In the genomic region with DNA sequence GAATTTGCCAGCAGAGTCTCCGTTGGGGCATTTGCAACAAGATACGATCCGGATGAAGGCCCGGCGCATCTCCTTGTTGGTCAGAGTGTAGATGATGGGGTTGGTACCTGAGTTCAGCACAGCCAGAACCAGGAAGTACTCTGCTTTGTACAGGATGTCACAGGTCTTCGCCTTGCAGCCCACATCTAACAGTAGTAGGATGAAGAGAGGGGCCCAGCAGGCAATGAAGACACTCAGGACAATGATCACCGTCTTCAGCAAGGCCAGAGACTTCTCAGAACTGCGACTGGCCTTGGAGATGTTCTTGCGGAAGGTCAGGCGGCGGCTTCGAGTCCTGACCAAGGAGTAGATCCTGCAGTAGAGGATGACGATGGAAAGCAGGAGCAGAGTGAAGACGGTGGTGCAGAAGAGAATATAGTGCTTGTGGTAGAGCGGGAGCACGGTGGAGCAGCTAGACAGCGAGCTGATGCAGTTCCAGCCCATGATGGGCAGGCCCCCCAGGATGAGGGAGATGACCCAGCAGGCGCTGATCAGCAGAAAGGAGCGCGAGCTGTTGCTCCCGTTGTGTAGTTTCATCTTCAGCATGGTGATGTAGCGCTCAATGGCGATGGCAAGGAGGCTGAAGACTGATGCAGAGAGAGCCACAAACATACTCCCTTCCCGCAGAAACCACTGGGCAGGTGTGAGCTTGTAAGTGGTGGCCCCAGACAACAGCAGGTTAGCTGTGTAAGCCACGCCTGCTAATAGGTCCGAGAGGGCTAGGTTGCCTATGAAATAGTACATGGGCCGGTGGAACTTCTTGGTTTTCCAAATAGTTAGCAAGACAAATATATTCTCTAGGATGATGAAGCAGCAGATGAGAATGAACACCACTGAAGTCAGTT, we compare ENCODE assay signal across 7 mouse cellular contexts. TPM values are rescaled to one million over a fixed set of nuclear protein-coding genes. Genes with fewer than 3 reads are reported as not detected.
A peak's percentile ranks its signal among the peaks of the same experiment; 100 is the strongest.
DNase-seq lines count a peak whose midpoint lies in the region; ATAC-seq and TF ChIP-seq lines count a peak whose summit lies in the region.

No protein-coding gene starts in this region.

- no peak overlapping the region; the same call in none of the 2 replicates for H3K9ac ChIP-seq in lung, embryonic 16.5 days (ENCODE audit: low read length)
- H3K9ac ChIP-seq in forebrain, embryonic 13.5 days = no peak overlapping the region
- H3K9ac ChIP-seq in kidney, postnatal 0 days (ENCODE audit: low read depth, low read length) = no peak overlapping the region

- no peaks in the 10 kb centered on the region for H3K36me3 ChIP-seq in lung, embryonic 16.5 days (ENCODE audit: control insufficient read depth, insufficient read depth, low read length)
- H3K36me3 ChIP-seq in forebrain, embryonic 13.5 days (ENCODE audit: poor library complexity, severe bottlenecking) = peaks cover 26% of the 10 kb centered on the region
- H3K36me3 ChIP-seq in kidney, postnatal 0 days (ENCODE audit: insufficient read depth, low read length) = no peaks in the 10 kb centered on the region
- no peaks in the 10 kb centered on the region for H3K36me3 ChIP-seq in small intestine, adult 2 months (ENCODE audit: control insufficient read depth, insufficient read depth, low read length)

- H3K4me1 ChIP-seq in lung, embryonic 16.5 days (replicated peaks; ENCODE audit: control insufficient read depth, insufficient read depth, low read length) = peaks cover 13% of the 10 kb centered on the region
- H3K4me1 ChIP-seq in forebrain, embryonic 13.5 days = peaks cover 43% of the 10 kb centered on the region
- no peaks in the 10 kb centered on the region for H3K4me1 ChIP-seq in kidney, postnatal 0 days (replicated peaks; ENCODE audit: insufficient read depth, low read length)
- H3K4me1 ChIP-seq in small intestine, adult 2 months (ENCODE audit: control insufficient read depth, insufficient read depth, insufficient read length, low read length) = 0 out of 2 replicates have a peak, but pooled peaks cover 3% of the 10 kb centered on the region

- H3K9me3 ChIP-seq in lung, embryonic 16.5 days (ENCODE audit: control insufficient read depth, low read length) = no peaks in the 10 kb centered on the region
- no peaks in the 10 kb centered on the region for H3K9me3 ChIP-seq in forebrain, embryonic 13.5 days (replicated peaks)
- no peaks in the 10 kb centered on the region for H3K9me3 ChIP-seq in kidney, postnatal 0 days (replicated peaks; ENCODE audit: low read length)

- peak overlapping the region; percentile 90 for H3K4me2 ChIP-seq in lung, embryonic 16.5 days (ENCODE audit: low read depth, low read length)
- peak overlapping the region; percentile 81 for H3K4me2 ChIP-seq in forebrain, embryonic 13.5 days
- peak overlapping the region; percentile 39 for H3K4me2 ChIP-seq in kidney, postnatal 0 days (ENCODE audit: low read length)

- ATAC-seq in lung, embryonic 16.5 days (ENCODE audit: low read depth) = no peak
- ATAC-seq in forebrain, embryonic 13.5 days = no peak
- ATAC-seq in kidney, postnatal 0 days (replicated peaks; ENCODE audit: low FRiP score, low read depth) = no peak

- no peak for TF ChIP-seq CTCF in kidney, postnatal 0 days (IDR thresholded peaks at IDR 0.05; ENCODE audit: low read depth)
- no peak for TF ChIP-seq CTCF in small intestine, adult 2 months (IDR thresholded peaks at IDR 0.05; ENCODE audit: extremely low read depth, insufficient read length, insufficient replicate concordance, low read depth, low read length)

- DNase-seq in lung, postnatal 25 days (ENCODE audit: low spot score) = no peak
- DNase-seq in kidney, postnatal 0 days (ENCODE audit: low spot score) = no peak
- DNase-seq in right cerebral cortex, postnatal 25 days = no peak
- no peak for DNase-seq in thymus, postnatal 4 days

- H3K27me3 ChIP-seq in lung, embryonic 16.5 days (ENCODE audit: control insufficient read depth, insufficient read depth, low read depth, low read length) = no peaks in the 10 kb centered on the region
- no peaks in the 10 kb centered on the region for H3K27me3 ChIP-seq in forebrain, embryonic 13.5 days
- H3K27me3 ChIP-seq in kidney, postnatal 0 days (ENCODE audit: insufficient read depth, low read length) = no peaks in the 10 kb centered on the region
- peaks cover 18% of the 10 kb centered on the region; the same call in 1 of the 2 replicates for H3K27me3 ChIP-seq in small intestine, adult 2 months (ENCODE audit: control insufficient read depth, insufficient read depth, low read length)

- TF ChIP-seq POLR2A in small intestine, adult 2 months (IDR thresholded peaks at IDR 0.05; ENCODE audit: low read depth, low read length) = no peak

- WGBS in lung, embryonic 16.5 days = 89% methylated on average over 27 of the region's 27 CpGs
- 90% methylated on average over 27 of the region's 27 CpGs for whole genome bisulfite sequencing in forebrain, embryonic 13.5 days
- 89% methylated on average over 27 of the region's 27 CpGs for WGBS in kidney, postnatal 0 days
- 82% methylated on average over 27 of the region's 27 CpGs for WGBS in small intestine, adult 2 months

- peak overlapping the region; percentile 62 for H3K4me3 ChIP-seq in lung, embryonic 16.5 days (ENCODE audit: low read length)
- peak overlapping the region; percentile 58 for H3K4me3 ChIP-seq in forebrain, embryonic 13.5 days
- no peak overlapping the region; the same call in 1 of the 2 replicates for H3K4me3 ChIP-seq in kidney, postnatal 0 days (replicated peaks; ENCODE audit: low read depth, low read length)
- H3K4me3 ChIP-seq in small intestine, adult 2 months (ENCODE audit: low read depth, low read length) = peak overlapping the region; percentile 42

- 0 out of 2 replicates have a peak overlapping the region, but pooled peaks have one; percentile 3 for H3K27ac ChIP-seq in lung, embryonic 16.5 days (ENCODE audit: low read length)
- no peak overlapping the region for H3K27ac ChIP-seq in forebrain, embryonic 13.5 days
- 0 out of 2 replicates have a peak overlapping the region, but pooled peaks have one; percentile 36 for H3K27ac ChIP-seq in kidney, postnatal 0 days
- peak overlapping the region; percentile 58 for H3K27ac ChIP-seq in small intestine, adult 2 months (ENCODE audit: insufficient read depth, low read depth, low read length)

RNA-seq across cellular contexts. Expression of gene S1pr1, which starts 2.7 kb away (rescaled TPM):
- polyA plus RNA-seq in lung, embryonic 16.5 days (2015; fragmentation: Nextera tagmentation; extraction: Ambion mirVana) = 40.3 and 41.0 TPM in 2 replicates
- 28.0 and 29.7 TPM in 2 replicates for polyA plus RNA-seq in forebrain, embryonic 13.5 days (2015; fragmentation: Nextera tagmentation; extraction: Ambion mirVana)
- 17.8 and 20.1 TPM in 2 replicates for polyA plus RNA-seq in kidney, postnatal 0 days (2015; fragmentation: Nextera tagmentation; extraction: Ambion mirVana)
- polyA plus RNA-seq in small intestine, adult 2 months (2012; rRNA removed) = 7.5 and 13.5 TPM in 2 replicates

Comparison
In these comparisons a context has a peak if more than half of its experiments do, and no peak if none do; other contexts are left out.
1. H3K4me2 ChIP-seq: peak in every context shown above with its lines; median percentile 90 in lung, embryonic 16.5 days; 81 in forebrain, embryonic 13.5 days; 39 in kidney, postnatal 0 days.